Mouse (Mus musculus) C2C12 (cell line): ENCODE measurements around the gene Arl6ip4. TPM values are rescaled to one million over a fixed set of nuclear protein-coding genes. Genes with fewer than 3 reads are reported as not detected.

Source experiments
- H3K27me3 ChIP-seq: one replicate; pipeline ENCODE4 v1.6.1; 2011; ENCODE audit not compliant: control insufficient read depth, insufficient read depth, insufficient read length
- H3K36me3 ChIP-seq: one replicate; pipeline ENCODE4 v1.6.1; 2011; ENCODE audit not compliant: control insufficient read depth, insufficient read depth
- H3K4me3 ChIP-seq: one replicate; pipeline ENCODE4 v1.5.1; 2011; ENCODE audit warnings: mild to moderate bottlenecking, control low read depth; ENCODE audit not compliant: poor library complexity, insufficient read depth, severe bottlenecking
- H3K79me2 ChIP-seq: one replicate; pipeline ENCODE4 v1.6.1; 2011; ENCODE audit not compliant: control insufficient read depth, insufficient read depth
- H3K79me3 ChIP-seq: one replicate; pipeline ENCODE4 v1.6.1; 2011; ENCODE audit warnings: low read depth, control low read depth
- H3ac ChIP-seq: one replicate; pipeline ENCODE3; 2011; ENCODE audit warnings: low read depth; ENCODE audit not compliant: control insufficient read depth, insufficient read length
- CEBPB ChIP-seq: IDR thresholded peaks from one replicate; pipeline ENCODE4 v1.6.1; 2011; ENCODE audit warnings: low read depth, mild to moderate bottlenecking, control low read depth, moderate library complexity
- CTCF ChIP-seq: IDR thresholded peaks from one replicate; pipeline ENCODE4 v1.5.1; 2011; ENCODE audit not compliant: control insufficient read depth, insufficient read depth, insufficient read length
- FOSL1 ChIP-seq: IDR thresholded peaks from one replicate; pipeline ENCODE4 v1.8.0; 2011; ENCODE audit warnings: mild to moderate bottlenecking, low read length; ENCODE audit not compliant: poor library complexity, insufficient read depth, severe bottlenecking
- MAX ChIP-seq: IDR thresholded peaks from one replicate; pipeline ENCODE4 v1.6.1; 2011; ENCODE audit warnings: mild to moderate bottlenecking, control low read depth
- MYOD1 ChIP-seq: IDR thresholded peaks from one replicate; pipeline ENCODE4 v1.6.1; 2011; ENCODE audit warnings: low read depth; ENCODE audit not compliant: control insufficient read depth, insufficient read length
- MYOG ChIP-seq: IDR thresholded peaks from one replicate; pipeline ENCODE4 v1.6.1; 2011; ENCODE audit not compliant: control insufficient read depth, insufficient read length; ENCODE audit errors: extremely low read depth
- USF1 ChIP-seq: IDR thresholded peaks from one replicate; pipeline ENCODE4 v1.6.1; 2011; ENCODE audit warnings: low read depth, mild to moderate bottlenecking, control low read depth, moderate library complexity
- polyA plus RNA-seq: library from polyadenylated mRNA; unstranded; fragments of >200 nt; fragmentation: generic; extraction: Trizol; gene quantifications from one replicate; pipeline ENCODE4 v1.2.1, GENCODE M21; 2012; ENCODE audit warnings: missing spikeins

Arl6ip4 gene
- polyA plus RNA-seq, 1 experiment, result 79.6 TPM

GRCm38 (mm10) chr5:124083850-124084587 is 31.9 kb upstream of the Arl6ip4 start:
- TF ChIP-seq MYOD1 (no peak), CEBPB (no peak), USF1 (no peak), CTCF (no peak), FOSL1 (no peak), MAX (no peak), MYOG (no peak)
- no peaks in the 10 kb centered on the region for H3K79me3 ChIP-seq
- H3ac ChIP-seq, result no peak overlapping the region
- no peaks in the 10 kb centered on the region for H3K79me2 ChIP-seq
- no peaks in the 10 kb centered on the region for H3K27me3 ChIP-seq
- no peak overlapping the region for H3K4me3 ChIP-seq
- H3K36me3 ChIP-seq, result no peaks in the 10 kb centered on the region

GRCm38 (mm10) chr5:124084588-124085173 is 31.2 kb upstream of the Arl6ip4 start:
- H3K79me3 ChIP-seq, result no peaks in the 10 kb centered on the region
- H3K79me2 ChIP-seq, result no peaks in the 10 kb centered on the region
- no peaks in the 10 kb centered on the region for H3K36me3 ChIP-seq
- H3K27me3 ChIP-seq, result no peaks in the 10 kb centered on the region
- no peak for TF ChIP-seq USF1
- TF ChIP-seq MYOG, result no peak
- TF ChIP-seq CEBPB, result no peak
- TF ChIP-seq CTCF, result peak; percentile 93
- H3K4me3 ChIP-seq, result no peak overlapping the region
- no peak overlapping the region for H3ac ChIP-seq

GRCm38 (mm10) chr5:124085513-124085912 is 30.4 kb upstream of the Arl6ip4 start:
- no peaks in the 10 kb centered on the region for H3K36me3 ChIP-seq
- TF ChIP-seq CTCF (no peak), FOSL1 (no peak), MYOD1 (no peak)
- no peak overlapping the region for H3K4me3 ChIP-seq

GRCm38 (mm10) chr5:124086876-124087275 is 29.0 kb upstream of the Arl6ip4 start:
- no peak for TF ChIP-seq FOSL1
- no peak for TF ChIP-seq USF1
- TF ChIP-seq CTCF, result no peak
- TF ChIP-seq MAX, result no peak
- TF ChIP-seq CEBPB, result no peak
- H3K4me3 ChIP-seq, result no peak overlapping the region

More at GRCm38 (mm10) chr5:124085513-124085912, 30.4 kb upstream of the Arl6ip4 start:
- Histone ChIP-seq H3ac (no peak overlapping the region), H3K79me3 (no peaks in the 10 kb centered on the region), H3K79me2 (no peaks in the 10 kb centered on the region), H3K27me3 (no peaks in the 10 kb centered on the region)

GRCm38 (mm10) chr5:124089868-124090267 is 26.0 kb upstream of the Arl6ip4 start:
- TF ChIP-seq USF1 (no peak), MAX (no peak), FOSL1 (no peak), CEBPB (no peak), CTCF (no peak), MYOG (no peak), MYOD1 (no peak)
- H3K79me3 ChIP-seq, result no peaks in the 10 kb centered on the region
- no peaks in the 10 kb centered on the region for H3K27me3 ChIP-seq
- no peaks in the 10 kb centered on the region for H3K36me3 ChIP-seq
- no peaks in the 10 kb centered on the region for H3K79me2 ChIP-seq
- H3K4me3 ChIP-seq, result no peak overlapping the region
- H3ac ChIP-seq, result no peak overlapping the region

More at GRCm38 (mm10) chr5:124086876-124087275, 29.0 kb upstream of the Arl6ip4 start:
- no peaks in the 10 kb centered on the region for H3K27me3 ChIP-seq
- H3K79me3 ChIP-seq, result no peaks in the 10 kb centered on the region
- no peaks in the 10 kb centered on the region for H3K79me2 ChIP-seq
- H3K36me3 ChIP-seq, result no peaks in the 10 kb centered on the region
- no peak overlapping the region for H3ac ChIP-seq
